Mouse (Mus musculus): Measurements from ENCODE around the gene Gm3164. TPM values are rescaled to one million over a fixed set of nuclear protein-coding genes. Genes with fewer than 3 reads are reported as not detected.

Gene Gm3164
- 0.50 TPM for polyA plus RNA-seq (2017; shearing (Covaris generic))

DNA sequence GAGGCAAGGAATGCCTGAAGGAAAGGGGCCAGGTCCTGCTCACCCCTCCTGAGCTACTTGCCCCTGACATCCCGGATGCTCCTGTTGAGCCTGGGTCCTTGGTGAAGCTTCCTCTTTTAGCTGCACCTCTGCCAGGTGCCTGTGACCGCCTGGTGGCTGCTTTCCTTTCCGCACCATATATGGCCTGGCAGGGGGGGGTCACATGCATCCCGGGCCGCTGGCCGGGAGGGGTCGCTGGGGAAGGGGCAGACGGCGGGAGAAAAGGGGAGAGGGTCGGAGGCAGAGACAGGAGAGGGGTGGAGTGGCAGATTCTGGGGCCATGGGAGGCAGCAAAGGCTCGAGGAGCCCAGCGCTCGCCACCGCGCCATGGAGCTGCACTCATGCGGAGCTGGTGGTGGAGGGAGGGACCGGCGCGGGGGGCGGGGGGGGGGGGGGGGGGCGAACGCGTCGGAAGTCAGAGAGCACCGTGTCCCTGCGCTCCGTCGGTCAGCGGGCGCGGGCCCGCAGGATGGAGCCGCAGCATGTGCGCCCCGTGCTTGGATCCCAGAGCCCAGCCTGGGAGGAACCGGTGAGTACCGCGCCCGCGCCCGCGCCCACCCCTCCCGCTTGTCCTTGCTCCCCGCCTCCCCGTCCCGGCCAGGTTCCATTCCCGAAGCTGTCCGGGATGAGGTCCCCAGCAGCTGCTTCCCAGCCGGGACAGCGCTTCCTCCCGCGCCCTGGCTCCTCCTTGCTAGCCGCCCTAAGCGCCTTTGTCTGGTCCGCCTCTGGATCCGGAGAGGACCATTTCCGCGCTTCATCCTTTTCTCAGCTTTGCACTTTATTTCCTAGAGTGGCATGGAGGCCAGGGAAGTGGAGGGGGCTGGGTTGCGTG lies at the start of gene Gm3164:
TSS of gene Gm3164 (plus strand) at position 484 of the 871 bp plus-strand sequence.

DNA sequence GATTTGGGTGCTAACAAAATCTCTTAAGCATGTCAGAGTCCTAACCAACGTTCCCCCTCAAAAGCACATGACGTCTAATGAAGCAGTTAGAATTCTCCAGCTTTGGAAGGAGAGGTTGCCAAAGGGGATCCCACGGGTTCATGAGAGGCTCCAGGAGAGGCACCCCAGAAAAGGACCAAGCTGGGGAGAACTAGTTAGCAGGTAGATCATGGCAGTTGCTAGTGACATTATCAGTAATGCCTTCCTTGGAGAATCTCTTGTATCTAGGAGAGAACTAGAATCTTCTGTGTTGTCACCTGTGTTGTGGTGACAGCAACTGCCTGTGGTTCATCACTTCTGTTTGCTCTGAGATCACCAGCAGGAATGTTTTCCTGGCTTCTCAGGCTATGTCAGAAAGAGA lies 18.0 kb upstream of the Gm3164 start, which contains the start of gene Gm3159:
TSS of gene Gm3159 (plus strand) at position 301 of the 400 bp plus-strand sequence.

DNA sequence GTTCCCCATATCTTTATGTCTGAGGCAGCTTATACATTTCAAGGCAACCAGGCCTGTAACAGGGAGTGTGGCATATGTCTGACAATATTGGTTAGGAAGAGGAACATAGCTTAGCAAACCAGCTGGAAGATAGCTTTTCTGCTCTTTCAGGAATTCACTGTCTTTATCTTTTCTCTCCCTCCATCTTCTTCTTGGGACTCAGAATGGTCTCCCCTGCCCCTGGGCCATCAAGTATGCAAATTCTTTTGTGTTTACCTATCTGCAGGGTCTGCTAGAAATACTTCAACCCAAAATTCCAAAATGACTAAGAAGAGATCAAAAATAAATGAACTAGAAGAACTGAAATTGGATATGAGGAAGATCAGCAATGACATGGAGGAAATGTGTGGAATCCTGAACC lies 15.4 kb downstream of the Gm3164 start, which contains the start of gene Gm3173:
TSS of gene Gm3173 (plus strand) at position 301 of the 400 bp plus-strand sequence.

DNA sequence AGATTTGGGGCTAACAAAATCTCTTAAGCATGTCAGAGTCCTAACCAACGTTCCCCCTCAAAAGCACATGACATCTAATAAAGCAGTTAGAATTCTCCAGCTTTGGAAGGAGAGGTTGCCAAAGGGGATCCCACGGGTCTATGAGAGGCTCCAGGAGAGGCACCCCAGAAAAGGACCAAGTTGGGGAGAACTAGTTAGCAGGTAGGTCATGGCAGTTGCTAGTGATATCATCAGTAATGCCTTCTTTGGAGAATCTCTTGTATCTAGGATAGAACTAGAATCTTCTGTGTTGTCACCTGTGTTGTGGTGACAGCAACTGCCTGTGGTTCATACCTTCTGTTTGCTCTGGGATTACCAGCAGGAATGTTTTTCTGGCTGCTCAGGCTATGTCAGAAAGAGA lies 66.2 kb downstream of the Gm3164 start, which contains the start of gene Gm3182:
TSS of gene Gm3182 (plus strand) at position 301 of the 400 bp plus-strand sequence.

Other genes starting within 250 kb of the Gm3164 start
- 0.72 TPM for gene Gm2974, start 232.9 kb upstream of the Gm3164 start, polyA plus RNA-seq (2017; shearing (Covaris generic))
- gene Gm3138, start 165.8 kb upstream of the Gm3164 start, polyA plus RNA-seq (2017; shearing (Covaris generic)) = not detected
- gene Gm3149, start 98.2 kb upstream of the Gm3164 start, polyA plus RNA-seq (2017; shearing (Covaris generic)) = not detected
- 1.3 TPM for gene 2610042L04Rik, start 80.7 kb upstream of the Gm3164 start, polyA plus RNA-seq (2017; shearing (Covaris generic))
- not detected for gene Gm3159, start 17.9 kb upstream of the Gm3164 start, polyA plus RNA-seq (2017; shearing (Covaris generic))
- 0.98 TPM for gene Gm3173, start 15.5 kb downstream of the Gm3164 start, polyA plus RNA-seq (2017; shearing (Covaris generic))
- not detected for gene Gm3182, start 66.3 kb downstream of the Gm3164 start, polyA plus RNA-seq (2017; shearing (Covaris generic))
- not detected for gene Gm3047, start 140.0 kb downstream of the Gm3164 start, polyA plus RNA-seq (2017; shearing (Covaris generic))
- not detected for gene Gm8159, start 216.9 kb downstream of the Gm3164 start, polyA plus RNA-seq (2017; shearing (Covaris generic))
- not detected for gene Gm3239, start 248.7 kb downstream of the Gm3164 start, polyA plus RNA-seq (2017; shearing (Covaris generic))